Mouse (Mus musculus): ENCODE measurements around the gene Krtap12-1. TPM values are rescaled to one million over a fixed set of nuclear protein-coding genes. Genes with fewer than 3 reads are reported as not detected.
"Not testable (repeated sequence)": the region's sequence is repeated elsewhere in the genome, so short reads cannot be mapped to it uniquely, and the experiment has no call there.

Krtap12-1 gene
- polyA plus RNA-seq (2012; rRNA removed) = not detected in 2 replicates

DNA sequence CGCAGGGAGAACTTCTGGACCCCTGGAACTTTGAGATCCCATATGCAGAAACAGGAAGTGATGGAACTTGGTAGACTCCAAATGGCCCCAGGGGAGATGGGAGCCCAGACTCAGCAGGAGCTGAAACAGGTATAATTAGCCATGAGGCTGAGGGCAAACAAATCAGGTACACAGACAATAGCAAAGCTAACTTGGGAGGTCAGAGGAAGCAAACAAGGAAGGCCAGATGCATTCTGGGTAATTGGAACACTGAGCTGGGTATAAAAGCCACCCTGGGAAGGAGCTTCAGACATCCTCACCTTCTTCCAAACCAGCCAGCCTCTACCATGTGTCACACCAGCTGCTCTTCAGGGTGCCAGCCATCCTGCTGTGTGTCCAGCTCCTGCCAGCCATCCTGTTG lies at the start of gene Krtap12-1:
Gene Krtap12-1, plus strand, starts transcription at position 301 of the 400 bp plus-strand sequence.
- not testable (repeated sequence) for H3K4me3 ChIP-seq (ENCODE audit: control insufficient read depth, low read depth, low read length); H3K27me3 ChIP-seq (ENCODE audit: control insufficient read depth, insufficient read depth, low read length); H3K36me3 ChIP-seq (ENCODE audit: control insufficient read depth, insufficient read depth, low read length); H3K27ac ChIP-seq (ENCODE audit: control insufficient read depth, insufficient read depth, low read depth, low read length); H3K4me1 ChIP-seq (ENCODE audit: control insufficient read depth, insufficient read depth, low read length)

DNA sequence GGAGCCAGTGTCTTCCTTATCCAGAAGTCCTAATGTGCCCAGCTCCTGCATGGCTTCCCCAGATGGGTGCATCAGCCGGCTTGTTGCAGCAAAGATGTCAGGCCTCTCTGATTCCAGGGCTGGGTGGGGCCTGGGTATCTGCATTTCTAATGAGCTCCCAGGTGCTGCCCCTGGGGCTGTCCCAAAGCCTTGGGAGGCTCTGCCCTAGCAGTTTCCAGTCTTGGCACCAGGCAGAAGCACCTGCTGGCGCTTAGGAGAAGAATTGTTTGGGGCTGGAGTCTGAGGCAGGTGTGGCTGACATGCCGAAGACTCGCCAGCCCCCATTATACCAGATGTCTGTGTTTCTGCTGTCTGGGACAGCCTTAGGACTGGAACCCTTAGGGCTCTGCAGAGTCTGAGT lies 49.7 kb upstream of the Krtap12-1 start:
- H3K27me3 ChIP-seq (ENCODE audit: control insufficient read depth, insufficient read depth, low read length) = no peaks in the 10 kb centered on the region
- H3K4me3 ChIP-seq (ENCODE audit: control insufficient read depth, low read depth, low read length) = no peak overlapping the region
- H3K4me1 ChIP-seq (ENCODE audit: control insufficient read depth, insufficient read depth, low read length) = no peaks in the 10 kb centered on the region
- no peak for TF ChIP-seq CTCF (IDR thresholded peaks at IDR 0.05; ENCODE audit: control insufficient read depth, insufficient read depth, insufficient replicate concordance, low read depth, low read length)
- TF ChIP-seq POLR2A (IDR thresholded peaks at IDR 0.05; ENCODE audit: control insufficient read depth, low read depth, low read length) = no peak
- no peak overlapping the region for H3K27ac ChIP-seq (ENCODE audit: control insufficient read depth, insufficient read depth, low read depth, low read length)
- H3K36me3 ChIP-seq (ENCODE audit: control insufficient read depth, insufficient read depth, low read length) = no peaks in the 10 kb centered on the region

DNA sequence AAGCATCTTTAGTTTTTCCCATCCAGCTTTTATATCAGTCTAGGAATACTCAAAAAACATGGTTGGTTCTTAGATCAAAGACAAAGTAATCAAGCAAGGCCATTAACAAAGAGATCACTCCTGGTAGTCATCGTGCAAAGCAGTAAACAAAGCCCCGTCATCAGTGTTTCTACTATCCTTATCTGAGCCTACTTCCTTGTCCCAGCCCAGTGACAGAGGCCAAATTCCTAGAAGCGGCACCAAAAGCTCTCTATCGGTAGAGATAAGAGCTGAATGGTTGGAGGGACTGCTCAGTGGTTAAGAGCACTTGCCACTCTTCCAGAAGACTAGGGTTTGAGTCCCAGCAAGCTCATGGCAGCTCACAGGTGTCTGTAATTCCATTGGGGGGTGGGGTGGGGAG lies 48.9 kb upstream of the Krtap12-1 start:
- Histone ChIP-seq H3K4me1 (ENCODE audit: control insufficient read depth, insufficient read depth, low read length) (no peaks in the 10 kb centered on the region), H3K36me3 (ENCODE audit: control insufficient read depth, insufficient read depth, low read length) (no peaks in the 10 kb centered on the region), H3K4me3 (ENCODE audit: control insufficient read depth, low read depth, low read length) (no peak overlapping the region), H3K27ac (ENCODE audit: control insufficient read depth, insufficient read depth, low read depth, low read length) (no peak overlapping the region), H3K27me3 (ENCODE audit: control insufficient read depth, insufficient read depth, low read length) (no peaks in the 10 kb centered on the region)
- TF ChIP-seq POLR2A (IDR thresholded peaks at IDR 0.05; ENCODE audit: control insufficient read depth, low read depth, low read length) (no peak), CTCF (IDR thresholded peaks at IDR 0.05; ENCODE audit: control insufficient read depth, insufficient read depth, insufficient replicate concordance, low read depth, low read length) (no peak)

DNA sequence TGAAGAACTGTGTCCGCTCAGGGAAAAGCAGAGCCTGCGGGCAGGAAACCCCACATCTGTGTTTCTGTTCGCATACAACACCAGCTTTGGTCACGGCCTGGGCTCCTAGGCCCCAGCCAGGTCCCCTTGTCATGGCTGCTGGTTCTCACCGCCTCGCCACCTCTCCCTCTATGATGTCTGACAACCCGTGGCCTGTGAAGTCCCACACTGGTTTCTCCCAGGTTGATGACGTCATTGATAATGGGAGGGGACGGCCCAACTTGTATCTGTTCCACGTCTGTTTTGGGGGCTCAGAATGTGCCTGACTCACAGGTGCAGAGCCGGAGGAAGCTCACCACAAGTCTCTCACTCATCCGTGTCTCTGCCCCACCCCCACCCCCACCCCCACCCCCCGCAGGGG lies 46.6 kb upstream of the Krtap12-1 start:
- TF ChIP-seq POLR2A (IDR thresholded peaks at IDR 0.05; ENCODE audit: control insufficient read depth, low read depth, low read length) = no peak
- no peak for TF ChIP-seq CTCF (IDR thresholded peaks at IDR 0.05; ENCODE audit: control insufficient read depth, insufficient read depth, insufficient replicate concordance, low read depth, low read length)
- Histone ChIP-seq H3K4me1 (ENCODE audit: control insufficient read depth, insufficient read depth, low read length) (peaks cover 2% of the 10 kb centered on the region; the same call in 1 of the 2 replicates), H3K27me3 (ENCODE audit: control insufficient read depth, insufficient read depth, low read length) (no peaks in the 10 kb centered on the region), H3K27ac (ENCODE audit: control insufficient read depth, insufficient read depth, low read depth, low read length) (no peak overlapping the region), H3K4me3 (ENCODE audit: control insufficient read depth, low read depth, low read length) (no peak overlapping the region), H3K36me3 (ENCODE audit: control insufficient read depth, insufficient read depth, low read length) (no peaks in the 10 kb centered on the region)

GRCm38 (mm10) chr10:77677562-77677961 lies 42.8 kb upstream of the Krtap12-1 start:
- Histone ChIP-seq H3K4me3 (ENCODE audit: control insufficient read depth, low read depth, low read length) (no peak overlapping the region), H3K4me1 (ENCODE audit: control insufficient read depth, insufficient read depth, low read length) (peaks cover 2% of the 10 kb centered on the region; the same call in 1 of the 2 replicates), H3K27ac (ENCODE audit: control insufficient read depth, insufficient read depth, low read depth, low read length) (no peak overlapping the region), H3K36me3 (ENCODE audit: control insufficient read depth, insufficient read depth, low read length) (no peaks in the 10 kb centered on the region), H3K27me3 (ENCODE audit: control insufficient read depth, insufficient read depth, low read length) (no peaks in the 10 kb centered on the region)
- no peak for TF ChIP-seq POLR2A (IDR thresholded peaks at IDR 0.05; ENCODE audit: control insufficient read depth, low read depth, low read length)
- TF ChIP-seq CTCF (IDR thresholded peaks at IDR 0.05; ENCODE audit: control insufficient read depth, insufficient read depth, insufficient replicate concordance, low read depth, low read length) = no peak

DNA sequence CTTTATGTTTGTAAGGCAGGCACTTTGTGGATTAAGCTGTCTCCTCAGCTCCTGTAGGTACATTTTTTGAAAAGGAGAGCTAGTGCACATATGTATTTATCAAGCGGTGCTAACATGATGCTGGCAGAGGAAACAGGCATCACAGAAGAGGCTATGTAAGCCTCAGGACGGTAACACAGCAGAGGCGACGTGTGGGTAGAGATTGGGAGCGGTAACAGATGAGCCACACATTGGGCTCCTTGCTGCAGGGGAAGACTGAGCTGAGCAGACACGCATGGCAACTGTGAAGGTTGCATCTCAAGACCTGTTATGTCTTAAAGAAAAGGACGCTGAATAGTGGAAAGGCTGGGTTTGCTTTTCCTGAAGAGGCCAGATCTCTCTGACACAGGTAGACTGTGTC lies 37.4 kb upstream of the Krtap12-1 start:
- Histone ChIP-seq H3K27me3 (ENCODE audit: control insufficient read depth, insufficient read depth, low read length) (no peaks in the 10 kb centered on the region), H3K4me1 (ENCODE audit: control insufficient read depth, insufficient read depth, low read length) (0 out of 2 replicates have a peak, but pooled peaks cover 2% of the 10 kb centered on the region), H3K4me3 (ENCODE audit: control insufficient read depth, low read depth, low read length) (no peak overlapping the region), H3K36me3 (ENCODE audit: control insufficient read depth, insufficient read depth, low read length) (no peaks in the 10 kb centered on the region), H3K27ac (ENCODE audit: control insufficient read depth, insufficient read depth, low read depth, low read length) (no peak overlapping the region)
- TF ChIP-seq POLR2A (IDR thresholded peaks at IDR 0.05; ENCODE audit: control insufficient read depth, low read depth, low read length) = no peak
- no peak for TF ChIP-seq CTCF (IDR thresholded peaks at IDR 0.05; ENCODE audit: control insufficient read depth, insufficient read depth, insufficient replicate concordance, low read depth, low read length)

GRCm38 (mm10) chr10:77684181-77684580 lies 36.2 kb upstream of the Krtap12-1 start:
- H3K4me1 ChIP-seq (ENCODE audit: control insufficient read depth, insufficient read depth, low read length) = no peaks in the 10 kb centered on the region
- no peak overlapping the region for H3K4me3 ChIP-seq (ENCODE audit: control insufficient read depth, low read depth, low read length)
- H3K36me3 ChIP-seq (ENCODE audit: control insufficient read depth, insufficient read depth, low read length) = no peaks in the 10 kb centered on the region
- no peak for TF ChIP-seq CTCF (IDR thresholded peaks at IDR 0.05; ENCODE audit: control insufficient read depth, insufficient read depth, insufficient replicate concordance, low read depth, low read length)
- TF ChIP-seq POLR2A (IDR thresholded peaks at IDR 0.05; ENCODE audit: control insufficient read depth, low read depth, low read length) = no peak
- H3K27me3 ChIP-seq (ENCODE audit: control insufficient read depth, insufficient read depth, low read length) = no peaks in the 10 kb centered on the region
- no peak overlapping the region for H3K27ac ChIP-seq (ENCODE audit: control insufficient read depth, insufficient read depth, low read depth, low read length)
